Mouse (Mus musculus) CH12.LX (cell line): Measurements from ENCODE around the gene Mtm1.

Experiments used
- MAX ChIP-seq: IDR thresholded peaks from 2 replicates; pipeline ENCODE4 v1.6.1; 2011; ENCODE audit warnings: low read length, improper control_type of control experiment
- SMC3 ChIP-seq: IDR thresholded peaks from 2 replicates; pipeline ENCODE4 v1.6.1; 2011; ENCODE audit warnings: low read depth, low read length, improper control_type of control experiment

GRCm38 (mm10) chrX:71287088-71287487 is 76.5 kb downstream of the Mtm1 start:
- TF ChIP-seq SMC3 (no peak), MAX (no peak)
